Mouse (Mus musculus) E14TG2a.4 (cell line): ENCODE measurements around the gene Olfr463.

Source experiments
- CTCF ChIP-seq: conservative IDR thresholded peaks from 2 replicates; pipeline ENCODE4 v1.5.1; 2014; ENCODE audit warnings: low read length
- NANOG ChIP-seq: IDR thresholded peaks from 2 replicates; pipeline ENCODE4 v1.6.1; 2014; ENCODE audit warnings: borderline replicate concordance, low read length, mixed read lengths
- POU5F1 ChIP-seq: IDR thresholded peaks from 2 replicates; pipeline ENCODE4 v1.6.1; 2014; ENCODE audit warnings: low read length, borderline replicate concordance

- TF ChIP-seq CTCF: 0 out of 2 replicates have a peak, but pooled peaks have one; percentile 12
- no peak for TF ChIP-seq NANOG
- no peak for TF ChIP-seq POU5F1
Observed at GRCm38 (mm10) chr11:87870096-87870495, 27.1 kb downstream of the Olfr463 start.
